Mouse (Mus musculus): Measurements from ENCODE around the gene Dnal1. TPM values are rescaled to one million over a fixed set of nuclear protein-coding genes. Genes with fewer than 3 reads are reported as not detected.

Dnal1 gene
- polyA plus RNA-seq, 1 experiment from 2014 or later = 2.8 TPM

- H3K27ac ChIP-seq (ENCODE audit: low read length) = no peak overlapping the region
- no peak overlapping the region for H3K4me3 ChIP-seq (replicated peaks; ENCODE audit: low read length)
- no peaks in the 10 kb centered on the region for H3K36me3 ChIP-seq (ENCODE audit: control insufficient read depth, insufficient read depth, low read length)
- no peak overlapping the region for H3K4me2 ChIP-seq (ENCODE audit: low read depth, low read length)
- H3K4me1 ChIP-seq (ENCODE audit: control insufficient read depth, insufficient read depth, low read length) = no peaks in the 10 kb centered on the region
- no peaks in the 10 kb centered on the region for H3K27me3 ChIP-seq (ENCODE audit: control insufficient read depth, insufficient read depth, low read length)
- no peak for ATAC-seq (ENCODE audit: insufficient read depth, low FRiP score)
- no peak overlapping the region for H3K9ac ChIP-seq (ENCODE audit: low read length)
- no peaks in the 10 kb centered on the region for H3K9me3 ChIP-seq (replicated peaks; ENCODE audit: control insufficient read depth, low read length)
- 65% methylated on average over 4 of the region's 4 CpGs for WGBS
Measured at GRCm38 (mm10) chr12:84141271-84141670, 27.1 kb downstream of the Dnal1 start.

GRCm38 (mm10) chr12:84142281-84143050, 28.3 kb downstream of the Dnal1 start:
- Histone ChIP-seq H3K9me3 (replicated peaks; ENCODE audit: control insufficient read depth, low read length) (no peaks in the 10 kb centered on the region), H3K27ac (ENCODE audit: low read length) (no peak overlapping the region), H3K4me1 (ENCODE audit: control insufficient read depth, insufficient read depth, low read length) (no peaks in the 10 kb centered on the region), H3K36me3 (ENCODE audit: control insufficient read depth, insufficient read depth, low read length) (no peaks in the 10 kb centered on the region), H3K9ac (ENCODE audit: low read length) (no peak overlapping the region), H3K27me3 (ENCODE audit: control insufficient read depth, insufficient read depth, low read length) (no peaks in the 10 kb centered on the region), H3K4me3 (replicated peaks; ENCODE audit: low read length) (no peak overlapping the region), H3K4me2 (ENCODE audit: low read depth, low read length) (no peak overlapping the region)
- WGBS = 55% methylated on average over 14 of the region's 14 CpGs
- ATAC-seq (ENCODE audit: insufficient read depth, low FRiP score) = no peak

GRCm38 (mm10) chr12:84147954-84148621, 33.9 kb downstream of the Dnal1 start, which contains the start of gene Pnma1:
Gene Pnma1 (minus strand): TSS chr12:84148489.
- Histone ChIP-seq H3K4me1 (ENCODE audit: control insufficient read depth, insufficient read depth, low read length) (peaks cover 19% of the 10 kb centered on the region), H3K9ac (ENCODE audit: low read length) (peak within 1 kb of the TSS; percentile 65), H3K36me3 (ENCODE audit: control insufficient read depth, insufficient read depth, low read length) (0 out of 2 replicates have a peak, but pooled peaks cover 6% of the 10 kb centered on the region), H3K4me2 (ENCODE audit: low read depth, low read length) (peak within 1 kb of the TSS; percentile 67), H3K27me3 (ENCODE audit: control insufficient read depth, insufficient read depth, low read length) (no peaks in the 10 kb centered on the region), H3K9me3 (replicated peaks; ENCODE audit: control insufficient read depth, low read length) (no peaks in the 10 kb centered on the region), H3K27ac (ENCODE audit: low read length) (no peak within 1 kb of the TSS), H3K4me3 (replicated peaks; ENCODE audit: low read length) (peak within 1 kb of the TSS; percentile 48)
- peak; percentile 63 for ATAC-seq (ENCODE audit: insufficient read depth, low FRiP score)
- 3% methylated on average over 50 of the region's 50 CpGs for WGBS

- Histone ChIP-seq H3K4me3 (replicated peaks; ENCODE audit: low read length) (peak overlapping the region; percentile 48), H3K27me3 (ENCODE audit: control insufficient read depth, insufficient read depth, low read length) (no peaks in the 10 kb centered on the region), H3K27ac (ENCODE audit: low read length) (no peak overlapping the region), H3K4me2 (ENCODE audit: low read depth, low read length) (peak overlapping the region; percentile 67), H3K36me3 (ENCODE audit: control insufficient read depth, insufficient read depth, low read length) (0 out of 2 replicates have a peak, but pooled peaks cover 6% of the 10 kb centered on the region), H3K9me3 (replicated peaks; ENCODE audit: control insufficient read depth, low read length) (no peaks in the 10 kb centered on the region), H3K9ac (ENCODE audit: low read length) (peak overlapping the region; percentile 65), H3K4me1 (ENCODE audit: control insufficient read depth, insufficient read depth, low read length) (peaks cover 19% of the 10 kb centered on the region)
- 14% methylated on average over 10 of the region's 10 CpGs for WGBS
- no peak for ATAC-seq (ENCODE audit: insufficient read depth, low FRiP score)
Measured at GRCm38 (mm10) chr12:84148622-84149012, 34.5 kb downstream of the Dnal1 start.

- no peaks in the 10 kb centered on the region for H3K9me3 ChIP-seq (replicated peaks; ENCODE audit: control insufficient read depth, low read length)
- H3K4me3 ChIP-seq (replicated peaks; ENCODE audit: low read length) = no peak overlapping the region
- WGBS = 88% methylated on average over 15 of the region's 15 CpGs
- H3K4me2 ChIP-seq (ENCODE audit: low read depth, low read length) = no peak overlapping the region
- H3K9ac ChIP-seq (ENCODE audit: low read length) = no peak overlapping the region
- peaks cover 11% of the 10 kb centered on the region; the same call in 1 of the 2 replicates for H3K36me3 ChIP-seq (ENCODE audit: control insufficient read depth, insufficient read depth, low read length)
- ATAC-seq (ENCODE audit: insufficient read depth, low FRiP score) = no peak
- no peak overlapping the region for H3K27ac ChIP-seq (ENCODE audit: low read length)
- peaks cover 19% of the 10 kb centered on the region for H3K4me1 ChIP-seq (ENCODE audit: control insufficient read depth, insufficient read depth, low read length)
- no peaks in the 10 kb centered on the region for H3K27me3 ChIP-seq (ENCODE audit: control insufficient read depth, insufficient read depth, low read length)
Measured at GRCm38 (mm10) chr12:84149971-84150370, 35.8 kb downstream of the Dnal1 start.

- peak overlapping the region; percentile 58; the same call in 1 of the 2 replicates for H3K27ac ChIP-seq (ENCODE audit: low read length)
- WGBS = 29% methylated on average over 6 of the region's 6 CpGs
Measured at GRCm38 (mm10) chr12:84150976-84151375, 36.8 kb downstream of the Dnal1 start.

GRCm38 (mm10) chr12:84151911-84152310, 37.7 kb downstream of the Dnal1 start:
- H3K4me1 ChIP-seq (ENCODE audit: control insufficient read depth, insufficient read depth, low read length) = peaks cover 19% of the 10 kb centered on the region
- 76% methylated on average over 10 of the region's 10 CpGs for WGBS
- no peaks in the 10 kb centered on the region for H3K9me3 ChIP-seq (replicated peaks; ENCODE audit: control insufficient read depth, low read length)
- 0 out of 2 replicates have a peak overlapping the region, but pooled peaks have one; percentile 16 for H3K4me2 ChIP-seq (ENCODE audit: low read depth, low read length)
- no peaks in the 10 kb centered on the region for H3K27me3 ChIP-seq (ENCODE audit: control insufficient read depth, insufficient read depth, low read length)
- ATAC-seq (ENCODE audit: insufficient read depth, low FRiP score) = peak; percentile 41; the same call in 1 of the 2 replicates
- peaks cover 22% of the 10 kb centered on the region for H3K36me3 ChIP-seq (ENCODE audit: control insufficient read depth, insufficient read depth, low read length)
- H3K9ac ChIP-seq (ENCODE audit: low read length) = peak overlapping the region; percentile 43; the same call in 1 of the 2 replicates
- H3K4me3 ChIP-seq (replicated peaks; ENCODE audit: low read length) = no peak overlapping the region
- H3K27ac ChIP-seq (ENCODE audit: low read length) = peak overlapping the region; percentile 58

More at GRCm38 (mm10) chr12:84150976-84151375, 36.8 kb downstream of the Dnal1 start:
- no peak for ATAC-seq (ENCODE audit: insufficient read depth, low FRiP score)
- H3K4me1 ChIP-seq (ENCODE audit: control insufficient read depth, insufficient read depth, low read length) = peaks cover 19% of the 10 kb centered on the region
- H3K36me3 ChIP-seq (ENCODE audit: control insufficient read depth, insufficient read depth, low read length) = peaks cover 18% of the 10 kb centered on the region
- H3K4me2 ChIP-seq (ENCODE audit: low read depth, low read length) = no peak overlapping the region
- H3K27me3 ChIP-seq (ENCODE audit: control insufficient read depth, insufficient read depth, low read length) = no peaks in the 10 kb centered on the region
- 0 out of 2 replicates have a peak overlapping the region, but pooled peaks have one; percentile 9 for H3K9ac ChIP-seq (ENCODE audit: low read length)
- H3K4me3 ChIP-seq (replicated peaks; ENCODE audit: low read length) = no peak overlapping the region
- no peaks in the 10 kb centered on the region for H3K9me3 ChIP-seq (replicated peaks; ENCODE audit: control insufficient read depth, low read length)

GRCm38 (mm10) chr12:84152352-84153190, 38.4 kb downstream of the Dnal1 start:
- Histone ChIP-seq H3K27me3 (ENCODE audit: control insufficient read depth, insufficient read depth, low read length) (no peaks in the 10 kb centered on the region), H3K36me3 (ENCODE audit: control insufficient read depth, insufficient read depth, low read length) (peaks cover 24% of the 10 kb centered on the region), H3K9me3 (replicated peaks; ENCODE audit: control insufficient read depth, low read length) (no peaks in the 10 kb centered on the region), H3K27ac (ENCODE audit: low read length) (peak overlapping the region; percentile 58), H3K4me2 (ENCODE audit: low read depth, low read length) (0 out of 2 replicates have a peak overlapping the region, but pooled peaks have one; percentile 16), H3K4me3 (replicated peaks; ENCODE audit: low read length) (no peak overlapping the region), H3K4me1 (ENCODE audit: control insufficient read depth, insufficient read depth, low read length) (peaks cover 19% of the 10 kb centered on the region), H3K9ac (ENCODE audit: low read length) (no peak overlapping the region)
- WGBS = 55% methylated on average over 32 of the region's 32 CpGs
- ATAC-seq (ENCODE audit: insufficient read depth, low FRiP score) = peak; percentile 45

Measured in stomach, embryonic 16.5 days (tissue).